Mouse (Mus musculus): ENCODE measurements around the gene Irf9. TPM values are rescaled to one million over a fixed set of nuclear protein-coding genes. Genes with fewer than 3 reads are reported as not detected.

The Irf9 gene
- polyA plus RNA-seq, 1 experiment: 84.3 TPM

DNA sequence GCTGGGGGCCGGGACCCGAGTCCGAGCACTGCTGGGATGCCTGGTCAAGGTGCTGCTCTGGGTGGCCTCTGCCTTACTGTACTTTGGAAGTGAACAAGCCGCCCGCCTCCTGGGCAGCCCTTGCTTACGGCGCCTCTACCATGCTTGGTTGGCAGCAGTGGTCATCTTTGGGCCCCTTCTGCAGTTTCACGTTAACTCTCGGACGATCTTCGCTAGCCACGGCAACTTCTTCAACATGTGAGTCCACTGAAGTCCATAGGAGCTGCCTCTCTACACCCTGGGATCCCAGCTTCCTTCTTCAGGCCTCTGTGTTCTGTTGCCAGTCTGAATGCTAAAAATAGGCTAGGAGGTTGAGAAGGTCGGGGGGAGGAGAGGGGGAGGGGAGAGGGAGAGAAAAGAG, 27.7 kb upstream of the Irf9 start:
- 57% methylated on average over 13 of the region's 13 CpGs for WGBS
- no peaks in the 10 kb centered on the region; the same call in 1 of the 2 replicates for H3K4me1 ChIP-seq (ENCODE audit: control insufficient read depth, insufficient read depth, low read length)
- no peak overlapping the region for H3K4me3 ChIP-seq (replicated peaks; ENCODE audit: control insufficient read depth, low read depth, low read length)
- no peak overlapping the region for H3K27ac ChIP-seq (ENCODE audit: control insufficient read depth, insufficient read depth, low read depth, low read length, poor library complexity)
- TF ChIP-seq CTCF (IDR thresholded peaks at IDR 0.05; ENCODE audit: control insufficient read depth, insufficient read depth, low read length) (no peak), POLR2A (IDR thresholded peaks at IDR 0.05; ENCODE audit: borderline replicate concordance, control insufficient read depth, low read depth, low read length) (no peak)

DNA sequence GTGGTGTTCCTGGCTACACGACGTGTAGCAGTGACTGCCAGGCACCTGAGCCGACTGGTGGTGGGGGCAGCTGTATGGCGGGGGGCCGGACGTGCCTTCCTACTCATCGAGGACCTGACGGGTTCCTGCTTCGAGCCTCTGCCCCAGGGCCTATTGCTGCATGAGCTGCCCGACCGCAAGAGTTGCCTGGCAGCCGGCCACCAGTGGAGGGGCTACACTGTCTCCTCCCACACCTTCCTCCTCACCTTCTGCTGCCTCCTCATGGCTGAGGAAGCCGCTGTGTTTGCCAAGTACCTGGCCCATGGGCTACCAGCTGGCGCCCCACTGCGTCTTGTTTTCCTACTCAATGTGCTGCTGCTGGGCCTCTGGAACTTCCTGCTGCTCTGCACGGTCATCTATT, 27.0 kb upstream of the Irf9 start:
- no peak for TF ChIP-seq CTCF (IDR thresholded peaks at IDR 0.05; ENCODE audit: control insufficient read depth, insufficient read depth, low read length)
- TF ChIP-seq POLR2A (IDR thresholded peaks at IDR 0.05; ENCODE audit: borderline replicate concordance, control insufficient read depth, low read depth, low read length): no peak
- Histone ChIP-seq H3K4me1 (ENCODE audit: control insufficient read depth, insufficient read depth, low read length) (no peaks in the 10 kb centered on the region; the same call in 1 of the 2 replicates), H3K27ac (ENCODE audit: control insufficient read depth, insufficient read depth, low read depth, low read length, poor library complexity) (peak overlapping the region; percentile 77), H3K4me3 (replicated peaks; ENCODE audit: control insufficient read depth, low read depth, low read length) (no peak overlapping the region)
- 39% methylated on average over 16 of the region's 16 CpGs for WGBS

DNA sequence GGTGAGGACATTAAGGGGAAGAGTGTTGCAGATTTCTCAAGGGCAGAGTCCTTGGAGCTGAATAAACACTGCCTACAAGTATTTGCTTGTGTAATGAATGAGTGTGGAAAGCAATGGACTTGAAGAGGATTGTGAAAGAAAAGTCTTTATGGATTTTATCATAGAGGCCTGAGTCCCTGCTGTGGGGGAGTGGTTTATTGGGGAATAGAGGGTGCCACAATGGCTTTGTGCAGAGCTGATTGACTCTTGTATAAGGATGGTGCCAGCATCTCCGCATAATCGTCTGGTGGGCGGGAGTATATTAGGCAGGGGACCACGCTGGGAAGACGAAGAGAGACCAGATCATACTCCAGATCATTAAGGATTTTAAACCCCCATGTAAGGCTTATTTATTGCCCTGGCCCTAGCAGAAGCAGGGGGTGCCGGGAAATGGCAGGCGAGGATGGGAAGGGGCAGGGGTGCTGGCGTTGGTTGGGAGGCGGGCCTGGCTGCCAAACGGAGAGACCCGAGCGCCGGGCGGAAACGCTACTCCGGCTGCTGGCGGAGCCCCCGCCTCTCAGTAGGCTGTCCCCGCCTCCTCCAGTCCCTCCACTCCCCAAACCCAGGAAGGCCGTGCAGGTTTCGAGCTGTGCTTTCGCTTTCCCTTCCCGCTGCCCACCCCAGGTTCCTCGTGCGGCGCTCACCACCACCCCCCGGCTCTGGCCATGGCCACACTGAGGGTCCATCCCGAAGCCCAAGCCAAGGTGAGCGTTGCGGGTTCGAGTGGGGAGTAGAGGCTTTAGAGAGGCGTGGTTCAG, 25.3 kb upstream of the Irf9 start, which contains the start of gene Psme1:
TSS of gene Psme1 (plus strand) at position 253 of the 797 bp plus-strand sequence.
- peak within 1 kb of the TSS; percentile 92 for H3K4me3 ChIP-seq (replicated peaks; ENCODE audit: control insufficient read depth, low read depth, low read length)
- WGBS: under 1% methylated on average over 32 of the region's 32 CpGs
- H3K27ac ChIP-seq (ENCODE audit: control insufficient read depth, insufficient read depth, low read depth, low read length, poor library complexity): peak within 1 kb of the TSS; percentile 81
- no peaks in the 10 kb centered on the region; the same call in 1 of the 2 replicates for H3K4me1 ChIP-seq (ENCODE audit: control insufficient read depth, insufficient read depth, low read length)
- TF ChIP-seq CTCF (IDR thresholded peaks at IDR 0.05; ENCODE audit: control insufficient read depth, insufficient read depth, low read length) (no peak), POLR2A (IDR thresholded peaks at IDR 0.05; ENCODE audit: borderline replicate concordance, control insufficient read depth, low read depth, low read length) (peak; percentile 68; the same call in 1 of the 2 replicates)

DNA sequence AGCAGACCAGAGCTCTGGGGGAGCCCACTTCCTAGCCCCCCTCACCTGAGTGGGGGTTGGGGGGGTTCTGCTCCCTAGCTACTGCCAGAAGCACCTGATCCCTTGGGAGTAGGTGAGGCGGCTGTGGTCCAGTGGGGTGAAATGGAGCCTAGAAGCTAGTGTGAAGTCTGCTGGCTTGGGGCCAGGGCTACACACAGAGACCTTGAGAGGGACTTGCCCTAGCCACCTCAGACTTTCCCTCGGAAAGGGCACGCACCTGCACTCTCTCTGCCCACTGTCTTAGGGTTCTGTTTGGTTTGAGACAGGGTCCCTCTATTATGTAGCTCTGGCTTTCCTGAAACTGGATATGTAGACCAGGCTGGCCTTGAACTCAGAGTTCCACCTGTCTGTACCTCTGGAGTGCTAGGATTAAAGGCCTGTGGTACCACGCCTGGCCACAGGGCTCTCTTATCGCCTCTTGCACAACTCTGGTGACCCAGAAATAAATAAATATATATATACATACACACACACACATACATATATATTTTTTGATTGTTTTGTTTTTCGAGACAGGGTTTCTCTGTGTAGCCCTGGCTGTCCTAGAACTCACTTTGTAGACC, 24.6 kb upstream of the Irf9 start:
- no peaks in the 10 kb centered on the region; the same call in 1 of the 2 replicates for H3K4me1 ChIP-seq (ENCODE audit: control insufficient read depth, insufficient read depth, low read length)
- 10% methylated on average over 6 of the region's 6 CpGs for WGBS
- H3K4me3 ChIP-seq (replicated peaks; ENCODE audit: control insufficient read depth, low read depth, low read length): peak overlapping the region; percentile 92
- TF ChIP-seq CTCF (IDR thresholded peaks at IDR 0.05; ENCODE audit: control insufficient read depth, insufficient read depth, low read length) (no peak), POLR2A (IDR thresholded peaks at IDR 0.05; ENCODE audit: borderline replicate concordance, control insufficient read depth, low read depth, low read length) (no peak)
- peak overlapping the region; percentile 81 for H3K27ac ChIP-seq (ENCODE audit: control insufficient read depth, insufficient read depth, low read depth, low read length, poor library complexity)

DNA sequence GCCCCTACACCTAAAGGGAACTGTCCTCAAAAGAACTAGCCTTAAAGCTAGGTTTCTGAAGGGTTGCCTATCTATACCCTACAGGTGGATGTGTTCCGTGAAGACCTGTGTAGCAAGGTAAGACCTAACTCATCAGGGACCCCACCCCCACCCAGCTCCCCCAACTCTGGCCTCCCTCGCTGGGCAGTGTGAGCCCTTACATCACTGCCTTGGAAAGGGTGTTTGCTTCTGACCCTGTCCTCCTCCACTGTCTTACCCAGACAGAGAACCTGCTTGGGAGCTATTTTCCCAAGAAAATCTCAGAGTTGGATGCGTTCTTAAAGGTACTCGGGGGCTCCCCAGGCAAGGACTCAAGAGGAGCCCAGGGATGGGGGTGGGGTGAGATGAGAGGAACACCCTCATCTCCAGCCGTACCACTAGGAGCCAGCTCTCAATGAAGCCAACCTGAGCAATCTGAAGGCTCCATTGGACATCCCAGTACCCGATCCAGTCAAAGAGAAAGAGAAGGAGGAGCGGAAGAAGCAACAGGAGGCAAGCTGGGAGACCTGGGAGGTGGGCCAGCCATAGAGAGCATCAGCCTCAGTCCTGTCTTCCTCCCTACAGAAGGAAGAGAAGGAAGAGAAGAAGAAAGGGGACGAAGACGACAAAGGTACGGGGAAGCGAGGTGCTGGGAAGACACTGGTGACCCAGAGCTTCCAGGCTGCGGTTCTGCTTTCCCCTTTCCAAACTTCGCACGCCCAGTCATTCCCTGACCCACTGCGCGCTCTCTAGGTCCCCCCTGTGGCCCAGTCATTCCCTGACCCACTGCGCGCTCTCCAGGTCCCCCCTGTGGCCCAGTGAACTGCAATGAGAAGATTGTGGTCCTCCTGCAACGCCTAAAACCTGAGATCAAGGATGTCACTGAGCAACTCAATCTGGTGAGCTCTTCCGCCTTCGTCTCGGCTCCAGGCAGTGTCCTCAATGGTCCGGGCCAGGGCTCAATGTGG, 23.6 kb upstream of the Irf9 start:
- no peak overlapping the region for H3K4me3 ChIP-seq (replicated peaks; ENCODE audit: control insufficient read depth, low read depth, low read length)
- H3K4me1 ChIP-seq (ENCODE audit: control insufficient read depth, insufficient read depth, low read length): no peaks in the 10 kb centered on the region; the same call in 1 of the 2 replicates
- no peak overlapping the region for H3K27ac ChIP-seq (ENCODE audit: control insufficient read depth, insufficient read depth, low read depth, low read length, poor library complexity)
- TF ChIP-seq CTCF (IDR thresholded peaks at IDR 0.05; ENCODE audit: control insufficient read depth, insufficient read depth, low read length) (no peak), POLR2A (IDR thresholded peaks at IDR 0.05; ENCODE audit: borderline replicate concordance, control insufficient read depth, low read depth, low read length) (no peak)
- 90% methylated on average over 23 of the region's 23 CpGs for WGBS

DNA sequence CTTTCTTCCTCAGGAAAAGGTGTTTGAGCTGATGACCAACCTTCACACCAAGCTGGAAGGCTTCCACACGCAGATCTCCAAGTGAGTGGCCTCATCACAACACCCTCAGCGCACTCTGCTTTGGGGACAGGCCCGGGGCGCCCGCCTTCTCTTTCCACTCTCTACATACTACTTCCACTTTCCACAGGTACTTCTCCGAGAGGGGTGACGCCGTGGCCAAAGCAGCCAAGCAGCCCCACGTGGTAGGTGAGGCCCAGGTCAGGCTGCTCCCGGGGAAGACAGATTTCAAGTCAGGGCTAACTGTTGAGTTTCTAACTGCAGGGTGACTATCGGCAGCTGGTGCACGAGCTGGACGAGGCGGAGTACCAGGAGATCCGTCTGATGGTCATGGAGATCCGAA, 22.6 kb upstream of the Irf9 start:
- Histone ChIP-seq H3K27ac (ENCODE audit: control insufficient read depth, insufficient read depth, low read depth, low read length, poor library complexity) (no peak overlapping the region), H3K4me3 (replicated peaks; ENCODE audit: control insufficient read depth, low read depth, low read length) (no peak overlapping the region), H3K4me1 (ENCODE audit: control insufficient read depth, insufficient read depth, low read length) (no peaks in the 10 kb centered on the region; the same call in 1 of the 2 replicates)
- TF ChIP-seq CTCF (IDR thresholded peaks at IDR 0.05; ENCODE audit: control insufficient read depth, insufficient read depth, low read length): no peak
- WGBS: 89% methylated on average over 16 of the region's 16 CpGs

DNA sequence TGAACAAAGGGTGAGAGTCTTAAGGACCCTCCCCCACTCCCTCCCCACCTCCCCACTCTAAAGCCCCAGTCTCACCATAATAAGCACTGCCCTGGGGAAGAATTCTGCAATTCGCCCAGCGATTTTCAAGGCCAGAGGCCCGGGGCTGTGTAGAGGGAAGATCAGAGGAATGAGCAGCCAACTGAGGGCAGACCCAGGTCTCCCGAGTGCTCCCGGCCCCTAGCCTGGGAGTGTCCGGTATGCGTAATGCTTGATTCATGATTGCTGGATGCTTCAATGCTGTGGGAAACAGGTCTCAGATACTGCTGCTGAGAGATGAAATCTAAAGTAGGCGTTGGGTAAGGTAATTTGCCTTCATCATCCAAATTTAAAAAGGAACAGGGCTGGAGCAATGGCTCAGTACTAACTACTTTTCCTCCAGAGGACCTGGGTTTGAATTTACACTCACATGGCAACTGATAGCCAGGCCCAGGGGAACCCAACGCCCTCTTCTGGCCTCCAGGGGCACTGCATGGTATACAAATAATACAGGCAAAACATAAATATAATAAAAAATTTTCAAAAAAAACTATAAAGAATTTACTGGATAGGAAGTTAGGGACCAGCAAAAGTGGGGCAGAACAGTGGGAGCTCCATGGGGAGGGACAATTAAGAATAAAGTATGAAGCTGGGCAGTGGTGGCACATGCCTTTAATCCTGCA, 21.2 kb upstream of the Irf9 start:
- Histone ChIP-seq H3K4me1 (ENCODE audit: control insufficient read depth, insufficient read depth, low read length) (no peaks in the 10 kb centered on the region; the same call in 1 of the 2 replicates), H3K27ac (ENCODE audit: control insufficient read depth, insufficient read depth, low read depth, low read length, poor library complexity) (no peak overlapping the region), H3K4me3 (replicated peaks; ENCODE audit: control insufficient read depth, low read depth, low read length) (no peak overlapping the region)
- 79% methylated on average over 9 of the region's 9 CpGs for WGBS
- TF ChIP-seq POLR2A (IDR thresholded peaks at IDR 0.05; ENCODE audit: borderline replicate concordance, control insufficient read depth, low read depth, low read length) (no peak), CTCF (IDR thresholded peaks at IDR 0.05; ENCODE audit: control insufficient read depth, insufficient read depth, low read length) (peak; percentile 43; the same call in 1 of the 2 replicates)
